Mouse (Mus musculus): Measurements from ENCODE around the gene Cnnm3. TPM values are rescaled to one million over a fixed set of nuclear protein-coding genes. Genes with fewer than 3 reads are reported as not detected.

The Cnnm3 gene
- polyA plus RNA-seq, 1 experiment from 2014 or later = 4.6 TPM

GRCm38 (mm10) chr1:36562388-36562787 is 50.7 kb downstream of the Cnnm3 start:
- no peak overlapping the region for H3K4me2 ChIP-seq (replicated peaks)
- no peak overlapping the region for H3K9ac ChIP-seq (replicated peaks)
- ATAC-seq (ENCODE audit: low FRiP score, low read depth) = no peak
- no peak overlapping the region for H3K27ac ChIP-seq (replicated peaks)
- H3K4me1 ChIP-seq = peaks cover 21% of the 10 kb centered on the region
- no peaks in the 10 kb centered on the region for H3K36me3 ChIP-seq
- H3K9me3 ChIP-seq = no peaks in the 10 kb centered on the region
- WGBS = 77% methylated on average over 4 of the region's 4 CpGs
- peaks cover 8% of the 10 kb centered on the region for H3K27me3 ChIP-seq
- no peak overlapping the region for H3K4me3 ChIP-seq

- WGBS = 69% methylated on average over 2 of the region's 2 CpGs
Measured at GRCm38 (mm10) chr1:36563197-36563596, 51.5 kb downstream of the Cnnm3 start.

GRCm38 (mm10) chr1:36563632-36564031 is 52.0 kb downstream of the Cnnm3 start:
- H3K36me3 ChIP-seq = no peaks in the 10 kb centered on the region
- no peaks in the 10 kb centered on the region for H3K9me3 ChIP-seq
- no peak overlapping the region for H3K4me3 ChIP-seq
- ATAC-seq (ENCODE audit: low FRiP score, low read depth) = no peak
- H3K9ac ChIP-seq (replicated peaks) = no peak overlapping the region
- peaks cover 18% of the 10 kb centered on the region for H3K4me1 ChIP-seq
- H3K4me2 ChIP-seq (replicated peaks) = no peak overlapping the region
- 67% methylated on average over 4 of the region's 4 CpGs for WGBS
- peaks cover 8% of the 10 kb centered on the region for H3K27me3 ChIP-seq
- no peak overlapping the region for H3K27ac ChIP-seq (replicated peaks)

More at GRCm38 (mm10) chr1:36563197-36563596, 51.5 kb downstream of the Cnnm3 start:
- Histone ChIP-seq H3K27me3 (peaks cover 8% of the 10 kb centered on the region), H3K4me2 (replicated peaks) (no peak overlapping the region), H3K36me3 (no peaks in the 10 kb centered on the region), H3K9ac (replicated peaks) (no peak overlapping the region), H3K4me3 (no peak overlapping the region), H3K4me1 (peaks cover 21% of the 10 kb centered on the region), H3K27ac (replicated peaks) (no peak overlapping the region), H3K9me3 (no peaks in the 10 kb centered on the region)
- ATAC-seq (ENCODE audit: low FRiP score, low read depth) = no peak

GRCm38 (mm10) chr1:36564101-36564500 is 52.4 kb downstream of the Cnnm3 start:
- no peaks in the 10 kb centered on the region for H3K9me3 ChIP-seq
- no peak overlapping the region for H3K27ac ChIP-seq (replicated peaks)
- 71% methylated on average over 6 of the region's 6 CpGs for WGBS
- H3K4me1 ChIP-seq = peaks cover 13% of the 10 kb centered on the region
- no peak overlapping the region for H3K4me3 ChIP-seq
- H3K27me3 ChIP-seq = peaks cover 9% of the 10 kb centered on the region
- no peak for ATAC-seq (ENCODE audit: low FRiP score, low read depth)
- no peak overlapping the region for H3K9ac ChIP-seq (replicated peaks)
- no peaks in the 10 kb centered on the region for H3K36me3 ChIP-seq
- no peak overlapping the region for H3K4me2 ChIP-seq (replicated peaks)

- peak overlapping the region; percentile 39 for H3K27ac ChIP-seq (replicated peaks)
- H3K4me3 ChIP-seq = no peak overlapping the region
- H3K4me2 ChIP-seq (replicated peaks) = no peak overlapping the region
- H3K9ac ChIP-seq (replicated peaks) = no peak overlapping the region; the same call in 1 of the 2 replicates
- H3K4me1 ChIP-seq = peaks cover 6% of the 10 kb centered on the region; the same call in 1 of the 2 replicates
- ATAC-seq (ENCODE audit: low FRiP score, low read depth) = no peak
- WGBS = 5% methylated on average over 2 of the region's 2 CpGs
- H3K27me3 ChIP-seq = peaks cover 6% of the 10 kb centered on the region
- H3K36me3 ChIP-seq = no peaks in the 10 kb centered on the region
- no peaks in the 10 kb centered on the region for H3K9me3 ChIP-seq
Measured at GRCm38 (mm10) chr1:36566425-36566824, 54.8 kb downstream of the Cnnm3 start.

- no peaks in the 10 kb centered on the region for H3K36me3 ChIP-seq
- 41% methylated on average over 20 of the region's 21 CpGs for WGBS
- no peak overlapping the region for H3K4me2 ChIP-seq (replicated peaks)
- H3K9ac ChIP-seq (replicated peaks) = no peak overlapping the region
- H3K4me1 ChIP-seq = peaks cover 6% of the 10 kb centered on the region; the same call in 1 of the 2 replicates
- ATAC-seq (ENCODE audit: low FRiP score, low read depth) = no peak
- H3K27me3 ChIP-seq = peaks cover 6% of the 10 kb centered on the region
- H3K4me3 ChIP-seq = no peak overlapping the region
- H3K27ac ChIP-seq (replicated peaks) = no peak overlapping the region
- H3K9me3 ChIP-seq = no peaks in the 10 kb centered on the region
Measured at GRCm38 (mm10) chr1:36567818-36568603, 56.3 kb downstream of the Cnnm3 start.

GRCm38 (mm10) chr1:36568776-36569175 is 57.1 kb downstream of the Cnnm3 start:
- no peaks in the 10 kb centered on the region for H3K36me3 ChIP-seq
- no peak overlapping the region for H3K9ac ChIP-seq (replicated peaks)
- peaks cover 6% of the 10 kb centered on the region for H3K27me3 ChIP-seq
- no peak for ATAC-seq (ENCODE audit: low FRiP score, low read depth)
- H3K4me1 ChIP-seq = peaks cover 6% of the 10 kb centered on the region; the same call in 1 of the 2 replicates
- no peak overlapping the region for H3K4me2 ChIP-seq (replicated peaks)
- H3K27ac ChIP-seq (replicated peaks) = no peak overlapping the region
- no peaks in the 10 kb centered on the region for H3K9me3 ChIP-seq
- H3K4me3 ChIP-seq = no peak overlapping the region
- WGBS = 74% methylated on average over 4 of the region's 4 CpGs

- H3K9me3 ChIP-seq = no peaks in the 10 kb centered on the region
- H3K4me2 ChIP-seq (replicated peaks) = no peak overlapping the region
- H3K4me3 ChIP-seq = no peak overlapping the region
- ATAC-seq (ENCODE audit: low FRiP score, low read depth) = no peak
- H3K9ac ChIP-seq (replicated peaks) = no peak overlapping the region
- H3K4me1 ChIP-seq = peaks cover 13% of the 10 kb centered on the region
- 60% methylated on average over 7 of the region's 7 CpGs for WGBS
- no peaks in the 10 kb centered on the region for H3K36me3 ChIP-seq
- no peak overlapping the region for H3K27ac ChIP-seq (replicated peaks)
- peaks cover 6% of the 10 kb centered on the region for H3K27me3 ChIP-seq
Measured at GRCm38 (mm10) chr1:36569694-36570276, 58.1 kb downstream of the Cnnm3 start.

GRCm38 (mm10) chr1:36570320-36570719 is 58.7 kb downstream of the Cnnm3 start:
- no peak overlapping the region for H3K4me2 ChIP-seq (replicated peaks)
- no peak overlapping the region for H3K9ac ChIP-seq (replicated peaks)
- H3K4me1 ChIP-seq = peaks cover 14% of the 10 kb centered on the region
- H3K27me3 ChIP-seq = peaks cover 6% of the 10 kb centered on the region
- ATAC-seq (ENCODE audit: low FRiP score, low read depth) = no peak
- H3K36me3 ChIP-seq = no peaks in the 10 kb centered on the region
- WGBS = 88% methylated on average over 5 of the region's 5 CpGs
- H3K27ac ChIP-seq (replicated peaks) = no peak overlapping the region
- H3K9me3 ChIP-seq = no peaks in the 10 kb centered on the region
- no peak overlapping the region for H3K4me3 ChIP-seq

GRCm38 (mm10) chr1:36571627-36572026 is 60.0 kb downstream of the Cnnm3 start:
- H3K4me3 ChIP-seq = no peak overlapping the region
- no peaks in the 10 kb centered on the region for H3K9me3 ChIP-seq
- no peak overlapping the region for H3K4me2 ChIP-seq (replicated peaks)
- peaks cover 6% of the 10 kb centered on the region for H3K27me3 ChIP-seq
- peaks cover 14% of the 10 kb centered on the region for H3K4me1 ChIP-seq
- H3K27ac ChIP-seq (replicated peaks) = no peak overlapping the region
- no peak overlapping the region for H3K9ac ChIP-seq (replicated peaks)
- WGBS = 62% methylated on average over 6 of the region's 6 CpGs
- ATAC-seq (ENCODE audit: low FRiP score, low read depth) = no peak
- no peaks in the 10 kb centered on the region for H3K36me3 ChIP-seq

- WGBS = 82% methylated on average over 2 of the region's 2 CpGs
- peaks cover 6% of the 10 kb centered on the region for H3K27me3 ChIP-seq
- H3K27ac ChIP-seq (replicated peaks) = no peak overlapping the region
- H3K4me3 ChIP-seq = no peak overlapping the region
- H3K36me3 ChIP-seq = no peaks in the 10 kb centered on the region
- no peak overlapping the region for H3K4me2 ChIP-seq (replicated peaks)
- peaks cover 12% of the 10 kb centered on the region for H3K4me1 ChIP-seq
- no peak overlapping the region for H3K9ac ChIP-seq (replicated peaks)
- H3K9me3 ChIP-seq = no peaks in the 10 kb centered on the region
- ATAC-seq (ENCODE audit: low FRiP score, low read depth) = no peak
Measured at GRCm38 (mm10) chr1:36572140-36572700, 60.6 kb downstream of the Cnnm3 start.

GRCm38 (mm10) chr1:36572709-36573108 is 61.0 kb downstream of the Cnnm3 start:
- no peak overlapping the region for H3K4me2 ChIP-seq (replicated peaks)
- ATAC-seq (ENCODE audit: low FRiP score, low read depth) = no peak
- peaks cover 6% of the 10 kb centered on the region for H3K27me3 ChIP-seq
- peaks cover 12% of the 10 kb centered on the region for H3K4me1 ChIP-seq
- H3K36me3 ChIP-seq = no peaks in the 10 kb centered on the region
- H3K4me3 ChIP-seq = no peak overlapping the region
- H3K9me3 ChIP-seq = no peaks in the 10 kb centered on the region
- no peak overlapping the region for H3K27ac ChIP-seq (replicated peaks)
- WGBS = 67% methylated on average over 1 of the region's 1 CpGs
- H3K9ac ChIP-seq (replicated peaks) = no peak overlapping the region
